7 mouse cellular contexts compared by ENCODE assay signal in the genomic region with DNA sequence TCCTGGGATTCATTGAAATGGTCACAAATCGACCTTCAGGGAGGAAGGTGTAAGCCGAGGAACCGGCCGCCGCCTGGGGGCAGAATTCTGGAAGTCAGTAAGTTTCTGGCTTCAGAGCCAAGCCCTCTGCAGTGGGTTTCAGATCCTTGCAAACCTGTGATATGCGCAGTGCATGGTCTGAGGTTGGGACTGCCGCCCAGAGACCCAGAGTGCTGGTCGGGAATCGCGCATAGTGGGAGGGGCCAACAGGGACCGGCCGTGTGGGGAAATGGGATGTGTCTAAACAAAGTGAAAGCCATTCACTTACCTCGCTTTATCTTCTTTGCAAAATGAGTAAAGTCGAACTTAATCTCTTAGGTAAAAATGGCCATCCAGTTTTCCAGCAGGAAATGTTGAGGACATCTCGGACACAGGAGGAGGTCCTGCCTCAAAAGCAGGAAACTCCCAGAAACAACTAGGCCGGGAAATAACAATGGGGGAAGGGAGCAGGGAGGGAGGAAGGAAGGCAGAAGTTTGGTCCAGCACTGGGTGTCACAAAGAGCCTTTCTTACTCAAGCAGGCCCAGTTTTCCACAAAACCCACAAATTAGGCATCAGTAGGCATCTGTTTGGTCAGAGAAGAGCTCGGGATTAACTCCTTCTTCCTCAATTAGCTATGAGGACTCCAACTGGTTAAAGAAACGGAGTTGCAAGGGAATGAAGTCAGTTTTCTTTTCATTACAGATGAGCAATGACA. TPM values are rescaled to one million over a fixed set of nuclear protein-coding genes. Genes with fewer than 3 reads are reported as not detected.
A peak's percentile ranks its signal among the peaks of the same experiment; 100 is the strongest.
DNase-seq lines count a peak whose midpoint lies in the region; ATAC-seq and TF ChIP-seq lines count a peak whose summit lies in the region.

No protein-coding gene starts in this region.

- no peaks in the 10 kb centered on the region for H3K4me1 ChIP-seq in intestine, postnatal 0 days (replicated peaks; ENCODE audit: control insufficient read depth, insufficient read depth, low read length)
- H3K4me1 ChIP-seq in limb, embryonic 11.5 days (ENCODE audit: control insufficient read depth, insufficient read depth, low read length): no peaks in the 10 kb centered on the region
- peaks cover 9% of the 10 kb centered on the region; the same call in 1 of the 2 replicates for H3K4me1 ChIP-seq in midbrain, embryonic 12.5 days

- peak overlapping the region; percentile 67 for H3K4me2 ChIP-seq in intestine, postnatal 0 days (replicated peaks; ENCODE audit: low read depth)
- H3K4me2 ChIP-seq in limb, embryonic 11.5 days (ENCODE audit: low read depth, severe bottlenecking): peak overlapping the region; percentile 39
- H3K4me2 ChIP-seq in midbrain, embryonic 12.5 days (replicated peaks): peak overlapping the region; percentile 52

- peak overlapping the region; percentile 52 for H3K4me3 ChIP-seq in intestine, postnatal 0 days (ENCODE audit: low read depth, low read length)
- no peak overlapping the region for H3K4me3 ChIP-seq in limb, embryonic 11.5 days (ENCODE audit: low read depth, low read length)
- H3K4me3 ChIP-seq in midbrain, embryonic 12.5 days: peak overlapping the region; percentile 32

- H3K9ac ChIP-seq in intestine, postnatal 0 days (ENCODE audit: low read depth, low read length): peak overlapping the region; percentile 35; the same call in 1 of the 2 replicates
- H3K9ac ChIP-seq in limb, embryonic 11.5 days (ENCODE audit: low read length): no peak overlapping the region
- peak overlapping the region; percentile 28; the same call in 1 of the 2 replicates for H3K9ac ChIP-seq in midbrain, embryonic 12.5 days (replicated peaks)

- peak overlapping the region; percentile 76 for H3K27ac ChIP-seq in intestine, postnatal 0 days (ENCODE audit: low read depth, low read length)
- no peak overlapping the region for H3K27ac ChIP-seq in limb, embryonic 11.5 days (replicated peaks; ENCODE audit: low read depth, low read length)
- H3K27ac ChIP-seq in midbrain, embryonic 12.5 days (replicated peaks): no peak overlapping the region

- ATAC-seq in intestine, postnatal 0 days: peak; percentile 71
- ATAC-seq in limb, embryonic 11.5 days (ENCODE audit: insufficient number of reproducible peaks, low FRiP score, low TSS enrichment, low read depth): peak; percentile 88
- peak; percentile 88 for ATAC-seq in midbrain, embryonic 12.5 days (ENCODE audit: low FRiP score, low read depth)

- H3K27me3 ChIP-seq in intestine, postnatal 0 days (replicated peaks; ENCODE audit: control insufficient read depth, insufficient read depth, low read length): no peaks in the 10 kb centered on the region
- H3K27me3 ChIP-seq in limb, embryonic 11.5 days (ENCODE audit: control insufficient read depth, insufficient read depth, low read length): no peaks in the 10 kb centered on the region
- H3K27me3 ChIP-seq in midbrain, embryonic 12.5 days: no peaks in the 10 kb centered on the region

- DNase-seq in adrenal gland, adult 18-20 months (ENCODE audit: low spot score in 2 of 2): peak; percentile 65 to 67
- peak; percentile 76 for DNase-seq in embryo, embryonic 11 days
- DNase-seq in heart, adult 11 months: peak; percentile 99
- DNase-seq in limb, embryonic 11.5 days (ENCODE audit: low spot score): peak; percentile 78
- peak; percentile 2 for DNase-seq in spleen, adult 12 weeks (ENCODE audit: low spot score)

- no peaks in the 10 kb centered on the region for H3K36me3 ChIP-seq in intestine, postnatal 0 days (ENCODE audit: control insufficient read depth, insufficient read depth)
- H3K36me3 ChIP-seq in limb, embryonic 11.5 days (ENCODE audit: control insufficient read depth, insufficient read depth, low read length): no peaks in the 10 kb centered on the region
- no peaks in the 10 kb centered on the region for H3K36me3 ChIP-seq in midbrain, embryonic 12.5 days

- H3K9me3 ChIP-seq in intestine, postnatal 0 days (ENCODE audit: control insufficient read depth): no peaks in the 10 kb centered on the region
- H3K9me3 ChIP-seq in limb, embryonic 11.5 days (ENCODE audit: control insufficient read depth, low read length): no peaks in the 10 kb centered on the region
- H3K9me3 ChIP-seq in midbrain, embryonic 12.5 days: no peaks in the 10 kb centered on the region

- peak; percentile 62 for TF ChIP-seq CTCF in intestine, postnatal 0 days (IDR thresholded peaks at IDR 0.05; ENCODE audit: low read depth)

- WGBS in intestine, postnatal 0 days: 5% methylated on average over 18 of the region's 18 CpGs
- WGBS in limb, embryonic 11.5 days: 15% methylated on average over 18 of the region's 18 CpGs
- WGBS in midbrain, embryonic 12.5 days: 7% methylated on average over 18 of the region's 18 CpGs

RNA-seq across cellular contexts. Expression of gene Tlr3, which starts 0.6 kb away (rescaled TPM):
- 1 to 10 TPM; 3.6 to 5.3 TPM for total RNA-seq in adrenal gland, adult 18-20 months (2021)
- polyA plus RNA-seq in intestine, postnatal 0 days (2015; fragmentation: Nextera tagmentation; extraction: Ambion mirVana): 0.93 and 1.8 TPM in 2 replicates
- 0.51 and 0.83 TPM in 2 replicates for polyA plus RNA-seq in limb, embryonic 11.5 days (2014; fragmentation: Nextera tagmentation; extraction: Ambion mirVana)
- 1.1 and 1.2 TPM in 2 replicates for polyA plus RNA-seq in midbrain, embryonic 12.5 days (2016; fragmentation: Nextera tagmentation; extraction: Ambion mirVana)

RNA-seq across cellular contexts. Expression of gene Fam149a, which starts 28.2 kb away (rescaled TPM):
- total RNA-seq in adrenal gland, adult 18-20 months (2021): 10 to 100 TPM in 1 of 2 experiments, 1 to 10 TPM in 1; 9.8 to 12.0 TPM
- polyA plus RNA-seq in intestine, postnatal 0 days (2015; fragmentation: Nextera tagmentation; extraction: Ambion mirVana): 3.1 and 3.5 TPM in 2 replicates
- polyA plus RNA-seq in limb, embryonic 11.5 days (2014; fragmentation: Nextera tagmentation; extraction: Ambion mirVana): 13.6 and 15.0 TPM in 2 replicates
- polyA plus RNA-seq in midbrain, embryonic 12.5 days (2016; fragmentation: Nextera tagmentation; extraction: Ambion mirVana): 7.3 and 8.9 TPM in 2 replicates

Comparison
In these comparisons a context has a peak if more than half of its experiments do, and no peak if none do; other contexts are left out.
1. DNase-seq: peak in every context shown above with its lines; median percentile 99 in heart, adult 11 months; 78 in limb, embryonic 11.5 days; 76 in embryo, embryonic 11 days; 66 in adrenal gland, adult 18-20 months; 2 in spleen, adult 12 weeks.